Mouse (Mus musculus) midbrain, embryonic 11.5 days (tissue): Measurements from ENCODE around the gene Lmln. TPM values are rescaled to one million over a fixed set of nuclear protein-coding genes. Genes with fewer than 3 reads are reported as not detected.
"Not testable (repeated sequence)": the region's sequence is repeated elsewhere in the genome, so short reads cannot be mapped to it uniquely, and the experiment has no call there.

Experiments
- ATAC-seq: fragments of 200-750 bp; cut with Nextera tagmentation; 2 replicates; pipeline ENCODE4 v1.8.0; 2017; ENCODE audit warnings: moderate TSS enrichment, moderate library complexity; ENCODE audit not compliant: low FRiP score
- DNase-seq: peaks from one replicate; pipeline ENCODE4 v3.0.0; 2015; ENCODE audit warnings: low spot score; ENCODE audit errors: missing footprints
- H3K27ac ChIP-seq: fragments of 300-500 bp; sonication (generic); 2 replicates; pipeline ENCODE4 v1.5.1; 2014; ENCODE audit warnings: low read depth, low read length
- H3K27me3 ChIP-seq: fragments of 300-500 bp; sonication (generic); 2 replicates; pipeline ENCODE4 v1.6.1; 2014; ENCODE audit warnings: mild to moderate bottlenecking, low read length, moderate library complexity, mixed read lengths; ENCODE audit not compliant: control insufficient read depth, insufficient read depth
- H3K36me3 ChIP-seq: fragments of 300-500 bp; sonication (generic); 2 replicates; pipeline ENCODE4 v1.6.1; 2014; ENCODE audit warnings: mild to moderate bottlenecking, low read length, moderate library complexity, mixed read lengths; ENCODE audit not compliant: control insufficient read depth, insufficient read depth
- H3K4me1 ChIP-seq: fragments of 300-500 bp; sonication (generic); 2 replicates; pipeline ENCODE4 v1.6.1; 2014; ENCODE audit warnings: low read length; ENCODE audit not compliant: control insufficient read depth, insufficient read depth
- H3K4me2 ChIP-seq: fragments of 300-500 bp; sonication (generic); 2 replicates; pipeline ENCODE4 v1.6.1; 2014; ENCODE audit warnings: mild to moderate bottlenecking, moderate library complexity
- H3K4me3 ChIP-seq: fragments of 300-500 bp; sonication (generic); 2 replicates; pipeline ENCODE4 v1.5.1; 2014; ENCODE audit warnings: low read depth, low read length
- H3K9ac ChIP-seq: fragments of 300-500 bp; sonication (generic); 2 replicates; pipeline ENCODE4 v1.6.1; 2014; ENCODE audit warnings: low read length
- H3K9me3 ChIP-seq: fragments of 300-500 bp; sonication (generic); 2 replicates; pipeline ENCODE4 v1.6.1; 2016; ENCODE audit warnings: low read length; ENCODE audit not compliant: control insufficient read depth
- WGBS: fragments of 180-500 bp; shearing (Covaris S2); extraction: QIAGEN DNeasy Blood & Tissue Kit; methylation state at CpG from one replicate; pipeline ENCODE4 v1.1.7; 2014; 5-methylcytosine and 5-hydroxymethylcytosine counted together
- polyA plus RNA-seq: library from polyadenylated mRNA; unstranded; fragments of >200 nt; fragmentation: Nextera tagmentation; extraction: Ambion mirVana; gene quantifications from 2 replicates; pipeline ENCODE4 v1.2.1, GENCODE M21; 2014

Lmln gene
- polyA plus RNA-seq, 1 experiment from 2014 or later = 2.7 TPM

- no peak overlapping the region for H3K9ac ChIP-seq
- no peak overlapping the region for H3K4me2 ChIP-seq
- H3K4me3 ChIP-seq = no peak overlapping the region
- H3K27ac ChIP-seq = no peak overlapping the region
- DNase-seq (no peak), ATAC-seq (no peak)
- H3K36me3 ChIP-seq = no peaks in the 10 kb centered on the region
- WGBS = 73% methylated on average over 4 of the region's 4 CpGs
- H3K4me1 ChIP-seq = no peaks in the 10 kb centered on the region
- no peaks in the 10 kb centered on the region for H3K27me3 ChIP-seq
- no peaks in the 10 kb centered on the region for H3K9me3 ChIP-seq
Measured at GRCm38 (mm10) chr16:33135167-33135566, 72.8 kb downstream of the Lmln start.

DNA sequence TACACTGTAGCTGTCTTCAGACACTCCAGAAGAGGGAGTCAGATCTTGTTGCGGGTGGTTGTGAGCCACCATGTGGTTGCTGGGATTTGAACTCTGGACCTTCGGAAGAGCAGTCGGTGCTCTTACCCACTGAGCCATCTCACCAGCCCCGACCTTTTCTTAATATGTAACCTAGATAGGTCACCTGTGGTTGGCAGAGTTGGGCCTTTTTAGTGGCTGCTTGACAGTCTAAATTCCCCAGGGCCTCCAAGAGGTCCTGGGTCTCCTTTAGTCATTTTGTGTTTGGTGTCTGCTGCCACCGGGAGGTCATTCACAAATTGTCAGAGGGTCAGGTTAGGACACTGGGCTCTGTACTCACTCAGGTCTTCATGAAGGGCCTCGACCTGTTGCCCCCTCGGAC lies 76.7 kb downstream of the Lmln start:
- DNase-seq, H3K27me3 ChIP-seq, H3K4me2 ChIP-seq, H3K9me3 ChIP-seq, H3K36me3 ChIP-seq, ATAC-seq, H3K27ac ChIP-seq, H3K9ac ChIP-seq, H3K4me1 ChIP-seq, H3K4me3 ChIP-seq: not testable (repeated sequence)
- WGBS = 84% methylated on average over 6 of the region's 7 CpGs

- no peaks in the 10 kb centered on the region for H3K9me3 ChIP-seq
- no peak overlapping the region for H3K4me3 ChIP-seq
- no peak for ATAC-seq
- no peaks in the 10 kb centered on the region for H3K27me3 ChIP-seq
- no peaks in the 10 kb centered on the region for H3K36me3 ChIP-seq
- WGBS = 19% methylated on average over 3 of the region's 3 CpGs
- no peak overlapping the region for H3K9ac ChIP-seq
- no peak for DNase-seq
- H3K4me2 ChIP-seq = no peak overlapping the region
- no peak overlapping the region for H3K27ac ChIP-seq
- H3K4me1 ChIP-seq = no peaks in the 10 kb centered on the region
Measured at GRCm38 (mm10) chr16:33141758-33142280, 79.5 kb downstream of the Lmln start.

GRCm38 (mm10) chr16:33143452-33143851 lies 81.1 kb downstream of the Lmln start:
- Histone ChIP-seq H3K27ac (no peak overlapping the region), H3K4me2 (no peak overlapping the region), H3K4me3 (no peak overlapping the region), H3K9me3 (no peaks in the 10 kb centered on the region), H3K9ac (no peak overlapping the region), H3K4me1 (no peaks in the 10 kb centered on the region), H3K27me3 (no peaks in the 10 kb centered on the region), H3K36me3 (no peaks in the 10 kb centered on the region)
- WGBS = 82% methylated on average over 2 of the region's 2 CpGs
- DNase-seq (no peak), ATAC-seq (no peak)

DNA sequence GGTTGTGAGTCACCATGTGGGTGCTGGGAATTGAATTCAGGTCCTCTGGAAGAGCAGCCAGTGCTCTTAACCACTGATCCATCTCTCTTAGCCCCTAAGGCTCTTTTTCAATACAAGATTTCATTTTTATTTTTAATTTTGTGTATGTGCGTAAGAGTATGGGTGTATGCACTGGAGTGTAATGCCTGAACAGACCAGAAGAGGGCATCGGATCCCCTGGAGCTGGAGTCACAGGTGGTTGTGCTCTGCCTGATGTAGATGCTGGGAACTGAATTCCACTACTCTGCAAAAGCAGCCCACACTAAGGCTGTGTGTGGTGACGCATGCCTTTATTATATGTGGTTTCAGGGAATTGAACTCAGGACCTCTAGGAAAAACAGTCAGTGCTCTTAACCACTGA lies 83.9 kb downstream of the Lmln start:
- Histone ChIP-seq H3K9me3 (no peaks in the 10 kb centered on the region), H3K9ac (no peak overlapping the region), H3K27me3 (no peaks in the 10 kb centered on the region), H3K4me3 (no peak overlapping the region), H3K4me2 (no peak overlapping the region), H3K27ac (no peak overlapping the region), H3K4me1 (no peaks in the 10 kb centered on the region), H3K36me3 (no peaks in the 10 kb centered on the region)
- ATAC-seq (no peak), DNase-seq (no peak)
- WGBS = 90% methylated on average over 3 of the region's 3 CpGs

DNA sequence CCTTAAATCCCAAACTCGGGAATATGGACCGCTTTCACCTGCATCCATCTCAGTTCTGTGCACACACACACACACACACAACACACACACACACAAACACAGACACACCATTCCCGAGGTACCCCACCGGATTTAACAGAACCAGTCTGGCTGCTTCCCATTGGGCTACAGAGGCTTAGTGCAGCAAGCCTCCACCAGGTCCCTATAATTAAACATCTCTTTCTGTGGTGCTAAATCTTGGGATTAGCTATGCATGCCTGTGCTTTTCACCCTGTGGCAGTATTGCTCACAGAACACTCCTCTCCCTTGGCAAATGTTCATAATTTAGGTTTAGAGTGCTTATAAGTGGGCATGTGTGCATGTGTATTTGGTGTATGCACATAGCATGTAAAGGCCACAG lies 85.8 kb downstream of the Lmln start:
- H3K27ac ChIP-seq = no peak overlapping the region
- H3K4me3 ChIP-seq = no peak overlapping the region
- H3K9ac ChIP-seq = no peak overlapping the region
- no peaks in the 10 kb centered on the region for H3K36me3 ChIP-seq
- no peak for ATAC-seq
- no peak overlapping the region for H3K4me2 ChIP-seq
- no peaks in the 10 kb centered on the region for H3K27me3 ChIP-seq
- DNase-seq = no peak
- H3K4me1 ChIP-seq = no peaks in the 10 kb centered on the region
- H3K9me3 ChIP-seq = no peaks in the 10 kb centered on the region
- WGBS = 83% methylated on average over 4 of the region's 4 CpGs

DNA sequence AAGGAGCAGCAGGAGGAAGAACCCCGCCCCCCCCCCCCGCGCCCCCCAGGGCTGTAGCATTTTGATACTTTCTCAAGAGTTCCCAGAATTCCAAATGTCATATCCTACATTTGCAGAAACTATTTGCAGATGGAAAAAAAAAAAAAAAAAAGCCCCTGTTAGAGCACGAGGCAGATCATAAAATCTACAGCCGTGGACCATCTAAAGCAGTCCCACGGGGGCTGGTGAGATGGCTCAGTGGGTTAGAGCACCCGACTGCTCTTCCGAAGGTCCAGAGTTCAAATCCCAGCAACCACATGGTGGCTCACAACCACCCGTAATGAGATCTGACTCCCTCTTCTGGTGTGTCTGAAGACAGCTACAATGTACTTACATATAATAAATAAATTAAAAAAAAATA lies 88.6 kb downstream of the Lmln start:
- ATAC-seq, DNase-seq, H3K27me3 ChIP-seq, H3K4me2 ChIP-seq, H3K9ac ChIP-seq, H3K4me3 ChIP-seq, H3K36me3 ChIP-seq, H3K9me3 ChIP-seq, H3K4me1 ChIP-seq, H3K27ac ChIP-seq: not testable (repeated sequence)
- 93% methylated on average over 9 of the region's 9 CpGs for WGBS

- no peak overlapping the region for H3K4me3 ChIP-seq
- no peak overlapping the region for H3K27ac ChIP-seq
- H3K36me3 ChIP-seq = no peaks in the 10 kb centered on the region
- no peak overlapping the region for H3K9ac ChIP-seq
- no peak overlapping the region for H3K4me2 ChIP-seq
- WGBS = 84% methylated on average over 8 of the region's 8 CpGs
- no peaks in the 10 kb centered on the region for H3K9me3 ChIP-seq
- DNase-seq = no peak
- H3K4me1 ChIP-seq = no peaks in the 10 kb centered on the region
- no peak for ATAC-seq
- H3K27me3 ChIP-seq = no peaks in the 10 kb centered on the region
Measured at GRCm38 (mm10) chr16:33151558-33151957, 89.2 kb downstream of the Lmln start.

GRCm38 (mm10) chr16:33154992-33155391 lies 92.7 kb downstream of the Lmln start:
- H3K27ac ChIP-seq = no peak overlapping the region
- no peaks in the 10 kb centered on the region for H3K27me3 ChIP-seq
- no peak overlapping the region for H3K4me2 ChIP-seq
- WGBS = 52% methylated on average over 4 of the region's 4 CpGs
- DNase-seq (peak; percentile 89), ATAC-seq (no peak)
- no peaks in the 10 kb centered on the region for H3K36me3 ChIP-seq
- no peak overlapping the region for H3K4me3 ChIP-seq
- H3K9ac ChIP-seq = no peak overlapping the region
- H3K4me1 ChIP-seq = no peaks in the 10 kb centered on the region
- H3K9me3 ChIP-seq = no peaks in the 10 kb centered on the region

GRCm38 (mm10) chr16:33158006-33158405 lies 95.7 kb downstream of the Lmln start:
- H3K9me3 ChIP-seq = no peaks in the 10 kb centered on the region
- H3K4me3 ChIP-seq = no peak overlapping the region
- no peaks in the 10 kb centered on the region for H3K27me3 ChIP-seq
- no peaks in the 10 kb centered on the region for H3K36me3 ChIP-seq
- WGBS = 75% methylated on average over 11 of the region's 11 CpGs
- ATAC-seq (no peak), DNase-seq (no peak)
- no peak overlapping the region for H3K27ac ChIP-seq
- no peak overlapping the region for H3K4me2 ChIP-seq
- H3K4me1 ChIP-seq = no peaks in the 10 kb centered on the region
- H3K9ac ChIP-seq = no peak overlapping the region
